Mouse (Mus musculus) colon, adult 2 months (tissue): Measurements from ENCODE around the gene Ccdc24. TPM values are rescaled to one million over a fixed set of nuclear protein-coding genes. Genes with fewer than 3 reads are reported as not detected.

Experiments used
- polyA plus RNA-seq: library from polyadenylated mRNA; depleted of rRNA; stranded (reverse); fragments of >200 nt; gene quantifications from 2 replicates; pipeline ENCODE4 v1.2.3, GENCODE M21; 2012; rRNA removed

Gene Ccdc24
- polyA plus RNA-seq = 1.5 and 1.6 TPM in 2 replicates

DNA sequence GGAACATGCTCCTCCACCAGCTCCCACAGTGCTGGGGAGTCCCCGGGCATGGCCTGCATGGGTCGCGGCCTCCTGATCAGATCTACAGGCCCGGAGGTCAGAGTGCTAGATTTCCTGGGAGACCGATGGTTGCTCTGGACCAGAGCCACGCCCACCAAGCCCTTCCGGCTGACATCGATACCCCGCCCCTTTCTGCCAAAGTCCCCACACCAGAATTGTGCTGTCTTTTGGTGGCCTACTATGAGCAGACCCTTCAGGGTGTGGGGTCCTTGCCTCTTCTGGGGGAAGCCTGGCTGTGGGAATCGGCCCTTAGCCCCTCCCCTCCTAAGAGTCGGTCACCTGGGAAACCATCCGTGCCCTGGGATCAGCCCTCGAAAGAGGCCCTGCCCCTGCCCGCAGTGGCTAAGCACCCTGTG, at the start of gene Ccdc24:
TSS of gene Ccdc24 (minus strand) at position 87 of the 416 bp plus-strand sequence.

DNA sequence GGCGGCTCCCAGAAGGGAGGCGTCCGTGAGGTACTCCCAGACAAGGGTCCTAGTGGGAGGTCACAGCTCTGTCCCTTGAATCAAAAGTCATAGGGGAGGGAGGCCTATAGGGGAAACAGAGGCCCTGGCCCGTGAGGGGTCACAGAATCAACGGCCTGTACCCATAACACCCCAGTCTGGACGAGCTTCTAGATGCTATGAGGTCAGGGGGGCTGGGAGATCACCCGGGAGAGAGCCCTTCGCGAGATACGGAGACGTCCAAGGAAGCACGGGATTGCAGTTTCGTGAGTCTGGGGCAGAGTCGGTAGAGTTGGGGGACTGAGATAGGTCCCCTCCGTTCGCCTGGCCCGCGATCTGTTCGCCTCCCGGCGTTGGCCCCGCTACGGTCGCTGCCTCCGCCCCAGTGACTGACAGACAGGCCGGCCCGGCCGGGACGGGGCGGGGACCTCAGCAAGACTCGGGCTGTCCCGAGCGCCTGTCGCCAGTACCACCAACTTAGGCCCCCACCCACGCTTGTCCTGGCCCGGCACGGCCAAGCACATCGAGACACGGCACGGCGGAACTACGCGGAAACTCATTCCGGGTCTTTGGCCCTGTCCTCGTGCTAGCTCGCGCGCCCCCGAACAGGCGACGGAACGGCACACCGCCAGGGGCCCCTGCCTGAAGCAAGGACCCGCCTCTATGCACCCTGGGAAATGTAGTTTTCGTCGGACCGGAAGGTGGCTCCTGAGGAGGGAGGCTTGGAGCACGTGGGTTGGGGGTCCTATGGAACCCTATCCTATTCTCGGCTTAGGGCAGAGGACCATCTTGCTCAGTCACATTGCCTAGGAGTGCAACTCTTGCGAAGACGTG, 42.5 kb upstream of the Ccdc24 start, which contains the start of gene Ipo13:
TSS of gene Ipo13 (minus strand) at position 409 of the 852 bp plus-strand sequence.

DNA sequence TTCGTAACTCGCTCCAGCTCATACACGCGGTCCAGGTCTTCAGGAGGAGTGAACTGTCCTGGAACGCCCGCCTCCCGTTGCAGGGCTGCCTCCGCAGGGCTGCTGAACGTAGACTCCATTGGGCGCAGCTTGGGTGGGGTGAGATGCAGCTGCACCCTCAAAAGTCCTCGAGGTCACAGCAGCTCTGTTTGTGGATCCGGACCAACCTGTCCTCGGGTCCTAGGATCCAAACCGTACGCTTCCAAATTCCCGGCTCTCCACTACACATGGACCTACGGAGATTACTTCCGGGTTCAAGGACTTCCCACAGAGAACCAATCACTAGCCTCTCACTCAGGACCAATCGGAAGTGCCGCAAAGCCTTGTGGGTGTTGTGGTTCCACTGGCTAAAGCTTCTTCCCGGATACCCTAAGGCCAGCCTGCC, 19.4 kb upstream of the Ccdc24 start, which contains the start of gene Dph2:
TSS of gene Dph2 (minus strand) at position 295 of the 424 bp plus-strand sequence.

DNA sequence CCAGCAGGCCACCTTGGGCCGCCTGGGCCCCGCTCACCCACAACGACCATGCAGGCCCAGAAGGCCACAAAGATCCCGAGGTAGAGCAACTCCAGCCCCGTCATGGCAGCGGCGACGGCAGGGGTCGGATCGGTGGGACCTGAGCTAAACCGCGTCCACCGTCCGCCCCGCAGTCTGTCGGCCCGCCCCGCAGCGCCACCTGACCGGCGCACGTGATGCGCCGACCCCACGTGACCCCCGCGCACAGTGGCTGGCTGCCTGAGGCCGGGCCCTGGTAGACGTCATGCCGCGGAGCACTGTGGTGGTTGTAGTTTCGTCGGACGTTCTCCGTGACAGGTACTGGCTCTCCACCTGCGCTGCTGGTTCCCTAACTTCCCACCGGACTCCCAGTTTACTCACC, 14.8 kb upstream of the Ccdc24 start, which contains the start of gene Atp6v0b:
TSS of gene Atp6v0b (minus strand) at position 201 of the 400 bp plus-strand sequence.

DNA sequence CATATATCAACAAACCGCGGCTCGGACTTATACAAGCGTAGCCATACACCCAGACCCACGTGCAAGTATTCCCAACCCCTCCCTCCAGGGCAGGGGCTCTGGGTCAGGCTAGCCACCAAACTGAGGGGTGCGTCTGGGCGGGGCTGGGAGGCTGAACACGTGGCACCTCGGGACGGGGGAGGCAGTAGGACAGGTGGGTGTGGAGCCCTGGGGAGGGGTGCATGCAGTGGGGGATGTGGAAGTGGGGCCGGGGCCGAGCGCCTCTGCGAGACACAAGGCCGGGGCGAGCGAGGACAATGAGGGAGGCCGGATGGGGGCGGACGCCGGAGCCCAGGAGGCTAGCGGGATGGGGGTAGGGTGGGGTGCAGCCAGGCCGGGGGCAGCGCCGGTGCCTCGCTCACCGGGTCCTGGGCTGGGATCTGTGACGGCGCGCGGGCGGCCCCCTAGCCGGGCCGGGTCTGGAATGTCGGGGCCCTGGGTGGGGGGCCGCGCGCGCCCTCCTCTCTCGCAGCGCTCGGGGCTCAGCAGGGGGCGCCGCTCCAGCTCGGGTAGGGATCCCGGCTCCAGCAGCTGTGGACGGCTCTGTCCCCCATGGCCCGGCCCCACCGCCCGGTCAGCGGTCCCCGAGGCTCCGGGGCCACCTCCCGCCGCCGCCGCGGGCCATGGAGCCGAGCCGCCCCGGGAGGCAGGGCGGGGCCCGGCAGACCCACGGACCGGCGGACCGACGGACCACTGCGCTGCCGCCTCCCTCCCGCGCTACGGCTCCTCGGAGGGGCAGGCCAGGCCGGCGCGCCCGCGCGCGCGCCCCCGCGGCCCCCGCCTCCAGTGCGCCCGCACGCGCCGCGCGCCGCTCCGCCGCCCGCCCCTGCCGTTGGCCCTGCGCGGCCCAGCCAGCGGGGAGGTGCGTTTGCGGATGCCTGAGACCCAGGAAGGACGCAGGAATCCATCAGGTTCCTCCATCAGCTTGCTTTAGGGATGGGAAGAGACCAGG, 10.6 kb upstream of the Ccdc24 start, which contains the start of gene B4galt2:
TSS of gene B4galt2 (minus strand) at position 787 of the 991 bp plus-strand sequence.

DNA sequence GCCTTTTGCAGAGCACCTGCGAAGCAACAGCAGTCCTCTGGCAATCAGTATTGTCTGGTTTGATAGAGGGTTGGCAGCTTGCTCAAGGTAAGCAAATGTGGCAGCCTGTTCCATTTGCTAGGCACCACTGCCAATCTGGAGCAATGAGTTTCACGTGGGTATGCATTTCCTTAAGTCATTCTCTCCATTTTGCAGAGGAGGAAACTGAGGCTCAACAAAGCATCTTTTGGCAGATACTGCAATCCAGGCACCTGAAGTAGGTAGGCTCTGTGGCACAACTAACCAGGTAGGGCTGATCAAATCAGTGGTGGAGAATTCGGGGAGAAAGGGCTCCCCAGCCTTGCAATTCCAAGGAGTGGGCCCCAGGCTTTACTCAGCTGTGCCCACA, 37.9 kb downstream of the Ccdc24 start, which contains the start of gene Slc6a9:
TSS of gene Slc6a9 (plus strand) at position 50 of the 388 bp plus-strand sequence.

Other genes with a start within 250 kb of the Ccdc24 start
- gene Dmap1, start 190.3 kb downstream of the Ccdc24 start, polyA plus RNA-seq = 16.2 and 17.8 TPM in 2 replicates
- gene Gm12845, start 148.1 kb downstream of the Ccdc24 start, polyA plus RNA-seq = not detected in 2 replicates
- gene Klf17, start 106.9 kb downstream of the Ccdc24 start, polyA plus RNA-seq = 0.12 TPM in 1 of 2 replicates, not detected in the other
- gene Slc6a9, start 38.1 kb downstream of the Ccdc24 start, polyA plus RNA-seq = 41.1 and 41.5 TPM in 2 replicates
- 22.7 and 25.1 TPM in 2 replicates for gene B4galt2, start 10.9 kb upstream of the Ccdc24 start, polyA plus RNA-seq
- 433 and 669 TPM in 2 replicates for gene Atp6v0b, start 14.8 kb upstream of the Ccdc24 start, polyA plus RNA-seq
- gene Dph2, start 19.5 kb upstream of the Ccdc24 start, polyA plus RNA-seq = 12.2 and 13.1 TPM in 2 replicates
- gene Ipo13, start 42.4 kb upstream of the Ccdc24 start, polyA plus RNA-seq = 47.9 and 48.4 TPM in 2 replicates
- gene Artn, start 57.2 kb upstream of the Ccdc24 start, polyA plus RNA-seq = 6.6 and 6.8 TPM in 2 replicates